Mouse (Mus musculus): ENCODE measurements around the gene Mxi1. TPM values are rescaled to one million over a fixed set of nuclear protein-coding genes. Genes with fewer than 3 reads are reported as not detected.

Gene Mxi1
- polyA plus RNA-seq, 2 experiments = 16.5 to 27.7 TPM

- TF ChIP-seq EP300 (IDR thresholded peaks at IDR 0.05; ENCODE audit: low read depth) (no peak), CTCF (IDR thresholded peaks at IDR 0.05; ENCODE audit: low read depth) (no peak)
- no peak overlapping the region for H3K27ac ChIP-seq
- ATAC-seq (ENCODE audit: insufficient read depth) = no peak
- H3K4me1 ChIP-seq (replicated peaks; ENCODE audit: control insufficient read depth in 2 of 2, insufficient read depth in 2 of 2, low read length in 1 of 2) = no peaks in the 10 kb centered on the region; a peak in 1 of 4 replicates
- no peak overlapping the region for H3K9ac ChIP-seq (replicated peaks)
- H3K9me3 ChIP-seq (ENCODE audit: control insufficient read depth, low read length) = no peaks in the 10 kb centered on the region
- DNase-seq (ENCODE audit: low read depth in 3 of 3, low spot score in 3 of 3) = no peak
- WGBS (ENCODE audit: insufficient replicate concordance) = 52% methylated on average over 6 of the region's 6 CpGs
- H3K4me3 ChIP-seq (ENCODE audit: insufficient read depth in 1 of 2, low read depth in 2 of 2, low read length in 2 of 2) = no peak overlapping the region
- H3K27me3 ChIP-seq (ENCODE audit: control insufficient read depth, insufficient read depth, low read length) = no peaks in the 10 kb centered on the region
- H3K4me2 ChIP-seq (ENCODE audit: low read depth) = no peak overlapping the region
- no peaks in the 10 kb centered on the region for H3K36me3 ChIP-seq (replicated peaks; ENCODE audit: control insufficient read depth, insufficient read depth, low read depth)
Observed at GRCm38 (mm10) chr19:53307219-53307618, 3.1 kb upstream of the Mxi1 start.

DNA sequence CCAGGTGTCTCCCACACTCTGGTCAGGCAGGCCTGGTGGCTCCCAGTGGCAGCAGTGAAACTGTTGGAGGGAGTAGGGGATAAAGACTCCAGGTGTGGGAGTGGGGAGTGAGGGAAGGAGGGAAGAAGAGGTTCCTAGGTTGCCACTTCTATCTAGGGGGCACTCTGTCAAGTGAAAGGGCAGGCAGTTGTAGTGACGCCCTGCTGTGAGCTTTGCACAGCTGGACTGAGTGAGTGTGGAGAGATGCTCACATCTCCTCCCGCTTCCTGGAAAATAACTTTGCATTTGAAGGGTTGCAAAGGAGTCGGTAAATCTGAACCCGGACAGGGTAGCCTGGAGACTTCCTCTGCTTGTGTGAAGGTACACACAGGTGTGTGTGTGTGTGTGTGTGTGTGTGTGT is 687 bp upstream of the Mxi1 start:
- Histone ChIP-seq H3K4me3 (ENCODE audit: insufficient read depth in 1 of 2, low read depth in 2 of 2, low read length in 2 of 2) (peak overlapping the region in 1 of 2 experiments; percentile 99; a peak in 2 of 4 replicates), H3K9me3 (ENCODE audit: control insufficient read depth, low read length) (no peaks in the 10 kb centered on the region)
- WGBS (ENCODE audit: insufficient replicate concordance) = 44% methylated on average over 4 of the region's 4 CpGs

DNA sequence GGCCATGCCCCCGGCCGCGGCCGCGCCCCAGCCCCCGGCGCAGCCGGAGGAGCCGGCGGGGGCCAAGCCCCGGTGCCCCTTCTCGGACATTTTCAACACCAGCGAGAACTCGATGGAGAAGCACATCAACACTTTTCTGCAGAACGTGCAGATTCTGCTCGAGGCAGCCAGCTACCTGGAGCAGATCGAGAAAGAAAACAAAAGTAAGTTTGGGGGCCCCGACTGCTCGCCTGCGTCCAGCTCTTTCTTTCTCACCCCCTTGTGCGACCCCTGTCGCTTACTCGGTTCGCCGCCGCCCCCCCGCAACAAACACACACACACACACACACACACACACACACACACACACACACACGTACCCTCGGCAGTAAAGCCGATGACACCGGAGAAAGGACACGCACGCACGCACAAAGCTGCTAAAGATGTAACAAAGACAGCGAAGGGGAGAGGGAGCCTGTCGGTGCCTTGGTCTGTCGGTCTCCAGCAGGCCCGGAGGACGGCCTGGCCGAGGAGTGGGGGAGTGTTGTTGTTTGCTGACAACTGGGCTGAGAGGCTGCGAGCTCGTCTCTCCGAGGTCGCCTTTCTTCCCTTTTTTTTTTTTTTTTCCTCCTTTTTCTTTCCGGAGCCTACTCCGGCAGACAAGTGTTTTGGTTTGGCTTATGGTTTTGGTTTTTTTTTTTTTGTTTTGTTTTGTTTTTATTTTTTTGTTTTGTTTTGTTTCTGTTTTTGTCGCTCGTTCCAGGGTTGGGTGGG is 629 bp downstream of the Mxi1 start:
- DNase-seq (ENCODE audit: low read depth in 3 of 3, low spot score in 3 of 3) (peak in 1 of 3 experiments; percentile 49), ATAC-seq (ENCODE audit: insufficient read depth) (0 out of 2 replicates have a peak, but pooled peaks have one; percentile 8)
- no peaks in the 10 kb centered on the region for H3K9me3 ChIP-seq (ENCODE audit: control insufficient read depth, low read length)
- H3K4me3 ChIP-seq (ENCODE audit: insufficient read depth in 1 of 2, low read depth in 2 of 2, low read length in 2 of 2) = peak overlapping the region; percentile 96 to 99
- TF ChIP-seq CTCF (IDR thresholded peaks at IDR 0.05; ENCODE audit: low read depth) (no peak), EP300 (IDR thresholded peaks at IDR 0.05; ENCODE audit: low read depth) (no peak)
- H3K36me3 ChIP-seq (replicated peaks; ENCODE audit: control insufficient read depth, insufficient read depth, low read depth) = no peaks in the 10 kb centered on the region
- under 1% methylated on average over 48 of the region's 48 CpGs for WGBS (ENCODE audit: insufficient replicate concordance)
- H3K4me2 ChIP-seq (ENCODE audit: low read depth) = peak overlapping the region; percentile 100
- peak overlapping the region; percentile 94 for H3K27ac ChIP-seq
- peak overlapping the region; percentile 100 for H3K9ac ChIP-seq (replicated peaks)
- H3K27me3 ChIP-seq (ENCODE audit: control insufficient read depth, insufficient read depth, low read length) = no peaks in the 10 kb centered on the region
- peaks cover 10 to 11% of the 10 kb centered on the region in 2 experiments for H3K4me1 ChIP-seq (replicated peaks; ENCODE audit: control insufficient read depth in 2 of 2, insufficient read depth in 2 of 2, low read length in 1 of 2)

More for the DNA sequence above, 687 bp upstream of the Mxi1 start:
- ATAC-seq (ENCODE audit: insufficient read depth) (no peak), DNase-seq (ENCODE audit: low read depth in 3 of 3, low spot score in 3 of 3) (no peak)
- Histone ChIP-seq H3K4me2 (ENCODE audit: low read depth) (peak overlapping the region; percentile 100), H3K27ac (no peak overlapping the region), H3K27me3 (ENCODE audit: control insufficient read depth, insufficient read depth, low read length) (no peaks in the 10 kb centered on the region), H3K9ac (replicated peaks) (no peak overlapping the region), H3K4me1 (replicated peaks; ENCODE audit: control insufficient read depth in 2 of 2, insufficient read depth in 2 of 2, low read length in 1 of 2) (peaks cover 4 to 6% of the 10 kb centered on the region in 2 experiments), H3K36me3 (replicated peaks; ENCODE audit: control insufficient read depth, insufficient read depth, low read depth) (no peaks in the 10 kb centered on the region)
- no peak for TF ChIP-seq EP300 (IDR thresholded peaks at IDR 0.05; ENCODE audit: low read depth)
- no peak for TF ChIP-seq CTCF (IDR thresholded peaks at IDR 0.05; ENCODE audit: low read depth)

DNA sequence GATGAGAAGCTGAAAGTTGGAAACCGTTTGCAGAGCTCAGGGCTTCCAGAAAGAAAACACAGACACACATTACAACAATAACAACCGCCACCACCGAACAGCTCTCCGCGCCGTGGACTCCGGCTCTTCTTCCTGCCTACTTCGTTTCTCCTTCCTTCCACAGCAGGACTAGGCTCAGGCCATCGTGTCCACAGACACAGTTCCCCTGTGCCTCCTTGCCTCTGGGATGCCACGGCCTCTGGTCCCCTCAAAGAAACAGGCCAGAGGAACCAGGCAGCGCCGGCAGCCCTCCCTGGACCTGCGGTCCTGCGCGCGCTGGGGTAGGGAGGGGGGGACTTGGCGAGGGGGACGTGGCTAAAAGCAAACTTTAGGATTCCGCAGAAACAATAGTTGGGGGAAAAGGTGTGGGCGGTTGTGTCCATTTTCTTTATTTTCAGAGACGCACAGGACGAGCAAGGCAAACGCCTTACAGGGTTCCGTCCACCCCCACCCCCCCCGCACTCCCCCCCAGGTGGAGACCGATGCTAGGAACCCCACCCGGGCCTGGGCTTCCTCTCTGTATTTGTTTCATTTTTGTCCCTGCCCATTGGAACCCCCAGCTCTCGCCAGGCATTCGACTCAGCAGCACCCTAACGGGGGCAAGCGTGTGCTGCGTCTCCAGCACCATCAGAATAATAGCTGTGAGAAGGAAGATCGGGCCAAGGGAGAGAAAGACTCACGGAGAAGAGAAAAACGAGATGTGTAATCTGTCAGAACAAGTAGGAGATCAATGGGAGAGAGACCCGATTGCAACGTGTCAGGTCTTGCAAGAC is 1.4 kb downstream of the Mxi1 start:
- TF ChIP-seq CTCF (IDR thresholded peaks at IDR 0.05; ENCODE audit: low read depth) (0 out of 2 replicates have a peak, but pooled peaks have one; percentile 11), EP300 (IDR thresholded peaks at IDR 0.05; ENCODE audit: low read depth) (no peak)
- Histone ChIP-seq H3K36me3 (replicated peaks; ENCODE audit: control insufficient read depth, insufficient read depth, low read depth) (no peaks in the 10 kb centered on the region), H3K27ac (peak overlapping the region; percentile 94), H3K4me3 (ENCODE audit: insufficient read depth in 1 of 2, low read depth in 2 of 2, low read length in 2 of 2) (peak overlapping the region; percentile 96 to 99), H3K9ac (replicated peaks) (peak overlapping the region; percentile 100), H3K4me2 (ENCODE audit: low read depth) (peak overlapping the region; percentile 100), H3K4me1 (replicated peaks; ENCODE audit: control insufficient read depth in 2 of 2, insufficient read depth in 2 of 2, low read length in 1 of 2) (peaks cover 10 to 11% of the 10 kb centered on the region in 2 experiments), H3K27me3 (ENCODE audit: control insufficient read depth, insufficient read depth, low read length) (no peaks in the 10 kb centered on the region), H3K9me3 (ENCODE audit: control insufficient read depth, low read length) (no peaks in the 10 kb centered on the region)
- peak; percentile 8; the same call in 1 of the 2 replicates for ATAC-seq (ENCODE audit: insufficient read depth)
- DNase-seq (ENCODE audit: low read depth in 3 of 3, low spot score in 3 of 3) = no peak
- WGBS (ENCODE audit: insufficient replicate concordance) = 1% methylated on average over 37 of the region's 37 CpGs

Data from liver, embryonic 14.5 days (tissue).